Mouse (Mus musculus): ENCODE data around the gene Wdfy2.
"Not testable (repeated sequence)": the region's sequence is repeated elsewhere in the genome, so short reads cannot be mapped to it uniquely, and the experiment has no call there.

Gene Wdfy2

GRCm38 (mm10) chr14:62882061-62882614 is 44.7 kb downstream of the Wdfy2 start:
- DNase-seq = no peak

GRCm38 (mm10) chr14:62883551-62883950 is 46.1 kb downstream of the Wdfy2 start:
- DNase-seq = no peak

- DNase-seq = peak; percentile 71
Observed at GRCm38 (mm10) chr14:62884171-62884570, 46.7 kb downstream of the Wdfy2 start.

GRCm38 (mm10) chr14:62884639-62885038 is 47.2 kb downstream of the Wdfy2 start:
- no peak for DNase-seq

- DNase-seq = no peak
Observed at GRCm38 (mm10) chr14:62885146-62885545, 47.7 kb downstream of the Wdfy2 start.

GRCm38 (mm10) chr14:62891401-62891800 is 53.9 kb downstream of the Wdfy2 start:
- DNase-seq = no peak

- DNase-seq = no peak
Observed at GRCm38 (mm10) chr14:62892771-62893641, 55.5 kb downstream of the Wdfy2 start.

GRCm38 (mm10) chr14:62893642-62894180 is 56.2 kb downstream of the Wdfy2 start:
- DNase-seq = not testable (repeated sequence)

- no peak for DNase-seq
Observed at GRCm38 (mm10) chr14:62894924-62895840, 57.7 kb downstream of the Wdfy2 start.

GRCm38 (mm10) chr14:62898061-62898460 is 60.6 kb downstream of the Wdfy2 start:
- no peak for DNase-seq

GRCm38 (mm10) chr14:62907888-62908287 is 70.4 kb downstream of the Wdfy2 start:
- no peak for DNase-seq

- DNase-seq = no peak
Observed at GRCm38 (mm10) chr14:62908550-62908949, 71.1 kb downstream of the Wdfy2 start.

- DNase-seq = no peak
Observed at GRCm38 (mm10) chr14:62910859-62911258, 73.4 kb downstream of the Wdfy2 start.

GRCm38 (mm10) chr14:62915146-62915685 is 77.7 kb downstream of the Wdfy2 start:
- no peak for DNase-seq

- no peak for DNase-seq
Observed at GRCm38 (mm10) chr14:62916488-62917034, 79.1 kb downstream of the Wdfy2 start.

- DNase-seq = no peak
Observed at GRCm38 (mm10) chr14:62921401-62921800, 83.9 kb downstream of the Wdfy2 start.

- no peak for DNase-seq
Observed at GRCm38 (mm10) chr14:62922637-62923036, 85.2 kb downstream of the Wdfy2 start.

- DNase-seq = no peak
Observed at GRCm38 (mm10) chr14:62924800-62925199, 87.3 kb downstream of the Wdfy2 start.

GRCm38 (mm10) chr14:62928101-62928541 is 90.6 kb downstream of the Wdfy2 start:
- no peak for DNase-seq

GRCm38 (mm10) chr14:62935361-62935760 is 97.9 kb downstream of the Wdfy2 start:
- DNase-seq = no peak

- DNase-seq = no peak
Observed at GRCm38 (mm10) chr14:62936631-62937380, 99.3 kb downstream of the Wdfy2 start.

- DNase-seq = no peak
Observed at GRCm38 (mm10) chr14:62937675-62938074, 100.2 kb downstream of the Wdfy2 start.

Data from kidney, adult 11 months (tissue).